Mouse (Mus musculus) adrenal gland, postnatal 10 days (tissue): ENCODE measurements at regions not wholly inside any gene's neighbourhood (a gene's known extent, or its start where the extent isn't known, plus 50 kb on each side); places are given as distances from the start of the nearest gene placed in this dataset.
"Not testable (repeated sequence)": the region's sequence is repeated elsewhere in the genome, so short reads cannot be mapped to it uniquely, and the experiment has no call there.

ENCODE experiments used
- DNase-seq: peaks from one replicate; pipeline ENCODE4 v3.0.0; 2021; ENCODE audit warnings: mixed read lengths

DNA sequence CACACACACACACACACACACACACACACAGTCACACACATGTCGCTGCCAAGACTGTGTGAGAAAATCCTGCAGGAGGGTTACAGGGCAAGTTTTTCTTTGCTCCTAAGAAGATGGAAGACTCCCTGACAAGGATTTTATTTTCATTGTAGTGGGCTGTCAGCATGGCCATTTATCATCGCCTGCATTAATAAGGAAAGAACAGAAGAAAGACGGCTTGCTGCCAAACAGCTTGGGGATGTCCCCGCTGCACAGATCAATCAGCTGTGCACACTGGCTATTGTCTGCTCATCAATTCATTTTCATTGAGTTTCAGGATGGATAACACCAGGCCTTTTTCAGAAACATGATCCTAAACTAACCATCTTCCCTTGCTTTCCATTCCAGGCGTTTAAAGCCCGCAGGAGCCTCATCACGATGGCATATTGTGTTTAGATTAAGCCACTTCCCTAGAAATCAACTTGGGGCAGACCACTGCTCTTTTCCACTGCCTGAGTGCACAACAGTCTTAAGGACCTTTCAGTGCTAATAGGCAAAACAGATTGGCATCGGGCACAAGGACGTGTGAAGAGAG is 213.1 kb upstream of the Crbn start:
- DNase-seq = peak; percentile 4

DNA sequence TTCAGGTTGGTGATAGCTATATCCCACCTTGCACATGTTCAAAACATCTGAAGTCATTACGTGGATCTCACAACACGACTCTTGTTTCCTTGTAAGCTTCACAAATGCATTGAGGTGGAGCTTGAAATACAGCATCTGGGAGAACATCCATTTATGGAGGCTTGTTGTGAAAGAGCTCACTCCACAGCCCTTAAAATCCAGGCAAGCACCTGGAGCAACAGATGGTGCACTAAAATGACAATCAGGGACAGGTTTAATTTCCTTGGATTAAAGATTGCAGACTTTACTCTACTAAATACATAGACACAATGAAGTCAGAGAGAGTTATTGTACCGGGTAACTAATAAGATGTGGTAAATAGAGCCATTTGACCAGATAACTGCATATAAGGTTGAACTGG is 219.2 kb upstream of the Crbn start:
- DNase-seq = no peak

GRCm38 (mm10) chr6:107045177-107045576 is 245.3 kb upstream of the Crbn start:
- no peak for DNase-seq

DNA sequence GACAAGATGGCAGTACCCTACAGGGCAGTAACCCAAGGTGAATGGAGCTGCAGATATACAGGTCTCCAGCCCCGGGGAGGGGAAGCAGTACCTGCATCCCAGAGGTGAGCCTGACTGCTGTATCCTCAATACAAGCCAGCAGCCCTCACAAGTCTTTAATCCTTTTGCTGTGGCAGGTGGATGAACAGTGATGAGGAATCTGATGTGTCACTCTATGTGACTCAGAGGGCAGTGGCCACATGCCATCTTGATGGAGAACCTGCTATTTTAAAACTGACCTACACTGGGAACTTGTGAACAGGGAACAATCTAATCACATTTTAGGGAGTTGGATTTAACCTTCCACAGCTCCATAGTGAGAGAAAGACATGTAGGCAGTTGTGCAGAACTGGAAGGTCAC is 251.7 kb upstream of the Crbn start:
- peak; percentile 4 for DNase-seq

- DNase-seq = no peak
Observed at GRCm38 (mm10) chr6:107052180-107052579, 252.3 kb upstream of the Crbn start.

DNA sequence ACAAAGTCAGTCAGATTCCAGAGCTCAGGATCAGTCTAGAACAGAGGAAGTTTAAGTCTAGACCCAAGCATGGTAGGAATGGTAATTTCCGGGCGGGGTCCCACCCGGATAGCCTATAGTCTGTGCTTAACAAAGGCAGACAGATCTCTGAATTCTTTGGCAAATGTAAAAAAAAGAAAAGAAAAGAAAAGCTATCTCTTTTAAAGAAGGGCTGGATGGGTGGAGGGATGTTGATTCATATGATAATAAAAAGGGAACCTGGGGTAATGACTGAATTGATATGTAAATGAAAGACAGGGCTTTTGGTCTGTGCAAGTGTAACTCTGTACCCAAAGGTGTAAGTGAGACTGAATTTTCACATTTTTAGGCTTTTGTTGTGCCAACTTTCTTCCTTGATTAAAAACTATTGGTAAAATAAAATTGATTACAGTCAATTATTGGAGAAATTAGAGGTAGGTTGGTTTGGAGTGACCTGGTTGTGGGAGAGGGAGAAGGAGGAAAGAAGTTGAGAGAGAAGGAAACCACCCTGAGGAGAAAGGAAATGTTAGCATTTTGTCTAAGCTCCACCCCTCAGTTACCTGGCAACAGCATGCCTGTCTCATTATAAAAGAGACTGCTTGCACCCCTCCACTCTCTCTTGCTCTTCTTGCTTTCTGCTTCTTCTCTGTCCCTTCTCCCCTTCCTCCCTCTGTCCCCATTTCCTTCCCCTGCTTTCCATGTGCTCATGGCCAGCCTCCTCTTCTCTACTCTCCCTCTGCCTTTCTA is 259.3 kb upstream of the Crbn start:
- no peak for DNase-seq

- DNase-seq = no peak
Observed at GRCm38 (mm10) chr6:107062886-107063565, 263.1 kb upstream of the Crbn start.

GRCm38 (mm10) chr6:107070441-107070840 is 270.6 kb upstream of the Crbn start:
- no peak for DNase-seq

DNA sequence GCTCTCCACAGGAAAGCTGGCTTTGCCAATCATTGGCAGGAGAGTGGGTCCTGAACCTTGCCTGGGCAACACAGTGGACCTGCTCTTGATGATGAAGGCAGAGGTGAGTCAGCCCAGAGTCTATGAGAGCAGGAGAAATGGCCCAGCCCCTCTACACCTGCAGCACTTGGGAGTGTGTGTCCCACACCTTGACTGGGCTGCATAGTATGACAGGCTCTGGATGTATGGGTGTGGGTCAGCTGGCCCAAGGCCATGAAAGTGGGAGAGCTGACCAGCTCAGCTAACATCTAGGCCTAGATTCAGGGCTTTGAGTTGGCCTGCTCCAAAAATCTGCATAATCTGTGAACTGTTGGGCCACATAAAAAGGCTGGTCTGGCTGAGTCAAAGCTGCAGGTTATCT is 292.7 kb upstream of the Crbn start:
- no peak for DNase-seq

DNA sequence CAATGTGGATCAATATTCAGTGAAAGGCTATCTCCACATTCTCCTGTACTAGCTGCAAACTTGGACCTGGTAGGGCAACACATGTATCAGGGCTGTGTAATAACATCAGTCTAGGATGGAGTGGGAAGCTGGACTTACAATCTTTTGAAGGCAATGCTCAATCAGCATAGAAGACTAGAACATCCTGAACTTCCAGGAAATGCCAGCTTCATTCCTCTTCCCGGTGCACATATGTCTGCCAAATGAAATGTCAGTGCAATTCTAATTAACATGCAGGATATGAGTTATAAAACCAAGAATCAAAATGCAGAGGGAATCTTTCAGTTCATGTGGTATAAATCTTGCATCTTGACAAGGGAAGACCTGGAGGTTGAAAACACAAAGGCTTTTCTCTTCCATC is 328.8 kb upstream of the Crbn start:
- no peak for DNase-seq

GRCm38 (mm10) chr6:107167736-107168491 is 361.7 kb upstream of the Lrrn1 start:
- no peak for DNase-seq

- no peak for DNase-seq
Observed at GRCm38 (mm10) chr6:107218309-107218708, 311.3 kb upstream of the Lrrn1 start.

GRCm38 (mm10) chr6:107218721-107219120 is 310.8 kb upstream of the Lrrn1 start:
- no peak for DNase-seq

GRCm38 (mm10) chr6:107222602-107223001 is 307.0 kb upstream of the Lrrn1 start:
- no peak for DNase-seq

GRCm38 (mm10) chr6:107229843-107230242 is 299.7 kb upstream of the Lrrn1 start:
- not testable (repeated sequence) for DNase-seq

DNA sequence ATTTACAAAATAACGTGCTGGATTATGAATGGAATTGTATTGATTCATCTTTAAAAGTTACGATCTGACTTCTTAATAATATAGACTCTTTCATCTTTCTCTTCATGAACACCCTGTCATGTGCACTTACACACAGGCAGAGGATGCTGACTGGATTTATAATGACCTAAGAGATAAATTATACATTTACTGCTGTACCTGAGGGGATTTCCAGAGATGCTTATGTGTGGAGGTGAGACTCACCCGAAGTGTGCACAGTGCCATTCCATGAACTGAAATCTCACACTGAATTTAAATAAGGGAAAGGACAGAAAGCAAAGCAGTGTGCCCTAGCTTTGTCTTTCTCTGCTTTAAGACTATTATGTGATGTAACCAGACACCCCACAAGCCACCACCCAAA is 291.9 kb upstream of the Lrrn1 start:
- DNase-seq = no peak

DNA sequence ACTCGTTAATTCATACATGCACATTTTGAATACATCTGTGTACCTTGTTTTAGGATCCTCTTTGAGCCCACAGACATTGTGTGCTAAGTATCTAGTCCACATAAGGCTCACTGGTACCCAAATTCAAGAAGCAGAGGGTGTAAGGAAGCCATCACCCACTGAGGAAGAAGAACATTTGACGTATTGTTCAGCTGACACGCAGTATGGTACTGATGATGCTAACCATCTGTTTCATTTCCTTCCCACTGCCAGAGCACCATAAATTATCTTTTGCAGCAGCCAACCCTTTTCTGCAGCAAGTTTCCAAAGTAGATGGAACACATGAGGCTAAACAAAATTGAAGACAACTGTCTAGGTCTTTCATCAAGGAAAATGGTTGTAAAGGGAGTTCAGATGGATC is 285.6 kb upstream of the Lrrn1 start:
- DNase-seq = no peak

DNA sequence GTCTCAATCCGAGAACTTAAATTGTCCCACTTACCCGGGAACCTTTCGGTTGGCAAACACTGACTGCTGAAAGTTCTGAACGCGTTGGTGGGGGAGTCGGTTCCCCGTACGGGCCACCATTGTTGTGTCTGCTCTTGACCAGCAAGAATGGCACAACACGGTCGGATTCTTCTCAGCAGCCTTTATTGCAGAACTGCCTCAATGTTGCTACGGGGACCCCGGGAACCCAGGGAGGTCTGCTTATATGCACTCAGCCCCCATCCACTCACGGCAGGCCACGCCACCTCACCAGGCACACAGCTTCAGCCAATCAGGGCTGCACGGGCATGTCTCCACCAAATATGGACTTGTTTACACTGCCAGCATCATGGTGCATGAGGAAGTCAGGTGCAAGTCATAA is 249.2 kb upstream of the Lrrn1 start:
- DNase-seq = no peak

- no peak for DNase-seq
Observed at GRCm38 (mm10) chr6:107290850-107291249, 238.7 kb upstream of the Lrrn1 start.

DNA sequence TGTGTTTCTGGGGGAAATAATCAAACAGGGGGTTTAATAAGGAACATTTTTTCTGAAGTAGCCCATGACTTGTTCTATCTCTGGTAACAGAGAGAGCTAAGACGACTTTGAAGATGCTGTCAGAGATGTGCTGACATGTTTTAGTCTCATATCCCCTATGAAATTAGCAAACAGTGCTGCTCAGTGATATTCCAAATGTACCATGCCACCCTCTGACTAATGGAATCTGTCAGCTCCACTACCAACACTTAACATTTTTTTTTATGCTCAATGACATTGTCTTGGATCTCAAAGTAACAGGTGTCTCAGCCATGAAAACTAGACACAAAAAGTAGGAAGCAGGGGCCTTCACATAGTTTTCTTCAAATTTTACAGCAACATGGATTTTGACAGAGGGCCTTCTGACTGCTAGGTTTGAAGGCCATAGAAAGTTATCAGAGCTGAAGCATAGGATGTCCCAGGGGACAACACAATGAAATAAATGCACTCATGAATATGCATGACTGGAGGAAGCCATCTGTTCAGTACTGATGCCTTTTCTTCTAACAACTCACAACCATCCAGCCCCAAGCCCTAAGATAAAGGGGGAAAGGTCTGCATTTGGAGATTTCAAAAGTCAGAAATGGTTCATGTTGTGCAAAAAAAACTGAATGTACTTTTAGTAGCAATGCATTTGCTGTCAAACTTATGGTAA is 225.7 kb upstream of the Lrrn1 start:
- no peak for DNase-seq

DNA sequence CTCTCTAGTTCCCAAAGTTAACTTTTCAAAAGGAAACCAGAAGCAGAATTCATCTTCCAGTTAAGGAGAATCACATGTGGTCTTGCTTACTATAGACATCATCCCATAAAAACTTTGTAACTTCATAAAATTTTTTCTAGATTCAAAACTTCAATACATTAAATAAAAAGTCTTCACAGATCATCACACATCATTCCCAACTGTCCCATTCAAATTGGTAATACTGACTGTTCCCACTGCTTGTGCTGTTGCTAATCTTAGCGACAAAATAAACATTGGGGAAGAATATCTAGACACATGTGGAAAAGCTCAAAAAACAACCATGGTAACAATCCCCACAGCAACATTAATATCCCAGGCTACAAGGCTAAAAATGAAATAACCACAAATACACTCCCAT is 210.0 kb upstream of the Lrrn1 start:
- no peak for DNase-seq

GRCm38 (mm10) chr6:107350503-107350902 is 179.1 kb upstream of the Lrrn1 start:
- no peak for DNase-seq
